Mouse (Mus musculus): ENCODE data around the gene Taldo1.
A peak's percentile ranks its signal among the peaks of the same experiment; 100 is the strongest.
"Not testable (repeated sequence)": the region's sequence is repeated elsewhere in the genome, so short reads cannot be mapped to it uniquely, and the experiment has no call there.

Taldo1 gene

DNA sequence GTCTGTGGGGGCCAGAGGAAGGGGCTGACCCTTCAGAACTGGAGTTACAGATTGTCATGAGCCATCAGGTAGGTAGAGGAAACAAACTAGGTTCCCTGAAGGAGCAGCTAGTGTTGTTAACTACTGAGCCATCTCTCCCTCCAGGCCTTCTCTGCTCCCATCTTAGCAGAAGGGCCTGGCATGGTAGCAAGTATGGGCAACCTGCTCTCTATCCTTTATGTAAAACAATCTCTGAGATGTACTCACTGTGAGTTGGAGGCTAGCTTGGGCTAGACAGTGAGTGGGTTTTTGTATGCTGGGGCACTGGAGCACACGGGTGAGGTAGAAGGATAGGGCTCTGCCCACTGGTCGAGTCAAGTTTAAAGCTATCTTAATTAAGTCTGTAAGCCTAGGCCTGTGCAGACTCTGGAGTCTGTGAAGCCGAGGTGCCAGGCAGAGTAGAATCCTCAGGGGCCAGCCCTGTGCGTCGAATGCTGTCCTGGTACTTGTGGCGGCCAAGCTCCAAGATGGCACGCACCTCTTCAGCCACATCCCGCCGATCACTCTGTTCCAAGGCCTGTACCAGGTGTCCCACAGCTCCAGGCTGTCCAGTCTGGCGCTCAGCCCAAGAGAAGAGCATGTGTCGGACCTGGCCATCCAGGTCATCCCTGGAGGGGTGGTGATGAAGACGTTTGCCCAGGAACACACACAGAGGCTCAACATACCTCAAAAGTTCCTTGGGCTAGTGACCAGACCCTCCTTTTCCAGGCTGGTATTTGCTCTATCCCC lies 46.4 kb downstream of the Taldo1 start:
- no peak for DNase-seq (ENCODE audit: low spot score in 2 of 2)

DNA sequence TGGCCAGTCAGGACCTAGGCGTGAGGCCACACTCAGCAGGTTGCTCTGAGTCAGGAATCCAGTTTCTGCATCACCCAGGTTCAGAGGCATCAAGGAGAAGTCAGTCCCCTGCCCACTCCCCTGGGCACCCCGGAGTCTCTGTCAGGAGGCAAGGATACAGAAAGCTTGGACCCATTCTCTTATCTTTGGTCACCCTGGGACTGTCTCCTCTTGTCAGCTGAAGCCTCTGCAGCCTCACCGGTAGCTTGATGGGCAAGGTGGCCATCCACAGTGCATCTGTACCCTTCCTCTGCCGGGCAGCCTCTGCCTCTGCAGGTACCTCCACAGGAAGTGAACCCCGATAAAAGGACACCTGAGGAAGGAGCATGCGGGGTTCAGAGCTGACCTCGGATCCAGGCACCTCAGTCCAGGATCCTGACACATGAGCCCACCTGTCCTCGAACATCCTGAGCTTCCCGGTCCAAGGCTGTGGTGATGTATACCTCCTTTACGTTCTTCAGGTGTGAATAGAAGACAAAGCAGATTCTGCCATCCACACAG lies 47.2 kb downstream of the Taldo1 start:
- no peak for DNase-seq (ENCODE audit: low spot score in 2 of 2)

DNA sequence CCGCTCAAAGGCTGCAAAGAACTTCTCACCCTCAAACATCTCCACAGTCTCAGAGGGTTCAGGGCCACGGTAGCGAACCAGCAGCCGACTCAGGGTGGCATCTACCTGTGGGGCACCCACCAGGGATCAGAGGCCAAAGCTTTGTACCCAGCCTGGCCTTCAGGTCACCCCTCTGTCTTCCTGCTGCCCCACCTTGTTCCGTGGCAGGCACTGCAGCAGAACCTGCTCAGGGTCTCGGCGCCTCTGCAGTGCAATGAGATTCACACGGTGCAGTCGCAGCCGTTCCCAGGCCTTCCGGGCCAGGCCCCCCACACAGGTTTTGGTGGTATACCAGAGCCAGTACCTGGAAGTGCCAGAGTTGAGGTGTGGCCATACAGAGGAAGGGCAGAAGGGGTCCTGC lies 47.8 kb downstream of the Taldo1 start:
- DNase-seq (ENCODE audit: low spot score in 2 of 2): no peak

DNA sequence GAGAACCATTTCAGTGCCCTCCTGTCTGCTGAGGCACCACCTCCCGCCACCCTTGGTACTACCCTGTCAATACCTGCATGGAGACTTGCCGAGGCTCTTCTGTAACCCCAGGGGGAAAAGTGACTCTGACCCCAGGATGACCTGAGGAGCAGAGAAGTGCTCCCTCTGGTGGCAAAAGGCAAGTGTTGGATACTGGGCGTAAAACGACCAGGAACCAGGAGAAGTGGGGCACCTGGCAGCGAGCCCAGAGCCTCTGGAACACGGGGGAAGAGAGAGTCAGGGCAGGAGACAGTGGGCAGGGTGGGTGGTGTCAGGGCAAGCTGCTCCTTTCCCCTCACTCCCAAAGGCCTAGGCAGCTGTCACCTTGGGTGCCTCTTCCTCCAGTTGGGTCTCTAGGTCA lies 48.6 kb downstream of the Taldo1 start:
- no peak for DNase-seq (ENCODE audit: low spot score in 2 of 2)

DNA sequence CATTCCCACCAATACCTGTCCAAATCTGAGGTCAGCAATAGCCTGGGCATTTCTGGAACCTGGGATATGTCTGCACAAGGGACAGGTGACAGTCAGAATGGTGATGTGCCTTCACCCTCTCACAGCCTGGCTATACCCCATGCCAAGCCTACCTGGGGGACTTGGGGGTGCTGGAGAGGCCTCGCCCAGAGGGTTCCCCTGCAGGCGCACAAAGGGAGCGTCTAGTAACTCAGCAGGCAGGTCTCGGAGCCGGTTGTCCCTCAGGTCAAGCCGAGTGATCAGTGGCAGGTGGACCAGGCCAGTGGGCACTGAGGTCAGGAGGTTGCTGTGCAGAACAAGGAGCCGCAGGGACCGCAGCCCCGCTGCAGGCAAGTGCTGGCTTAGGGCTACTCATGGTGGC lies 49.5 kb downstream of the Taldo1 start:
- no peak for DNase-seq (ENCODE audit: low spot score in 2 of 2)

DNA sequence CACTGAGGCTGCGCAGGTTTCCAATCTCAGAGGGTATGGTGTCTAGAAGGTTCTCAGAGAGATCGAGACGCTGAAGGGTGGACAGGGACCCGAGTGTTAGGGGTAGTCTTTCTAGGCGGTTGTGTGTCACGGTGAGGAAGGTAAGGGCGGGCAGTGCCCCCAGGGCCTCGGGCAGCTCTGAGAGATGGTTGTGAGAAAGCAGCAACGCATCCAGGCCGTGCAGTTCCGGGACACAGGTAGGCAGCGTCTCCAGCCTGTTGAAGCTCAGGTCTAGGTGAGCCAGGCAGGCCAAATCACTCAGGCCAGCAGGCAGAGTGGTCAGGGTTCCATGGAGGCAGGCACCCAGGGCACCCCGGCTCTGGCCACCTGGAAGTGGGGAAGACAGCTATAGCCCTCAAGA lies 50.2 kb downstream of the Taldo1 start:
- no peak for DNase-seq (ENCODE audit: low spot score in 2 of 2)

DNA sequence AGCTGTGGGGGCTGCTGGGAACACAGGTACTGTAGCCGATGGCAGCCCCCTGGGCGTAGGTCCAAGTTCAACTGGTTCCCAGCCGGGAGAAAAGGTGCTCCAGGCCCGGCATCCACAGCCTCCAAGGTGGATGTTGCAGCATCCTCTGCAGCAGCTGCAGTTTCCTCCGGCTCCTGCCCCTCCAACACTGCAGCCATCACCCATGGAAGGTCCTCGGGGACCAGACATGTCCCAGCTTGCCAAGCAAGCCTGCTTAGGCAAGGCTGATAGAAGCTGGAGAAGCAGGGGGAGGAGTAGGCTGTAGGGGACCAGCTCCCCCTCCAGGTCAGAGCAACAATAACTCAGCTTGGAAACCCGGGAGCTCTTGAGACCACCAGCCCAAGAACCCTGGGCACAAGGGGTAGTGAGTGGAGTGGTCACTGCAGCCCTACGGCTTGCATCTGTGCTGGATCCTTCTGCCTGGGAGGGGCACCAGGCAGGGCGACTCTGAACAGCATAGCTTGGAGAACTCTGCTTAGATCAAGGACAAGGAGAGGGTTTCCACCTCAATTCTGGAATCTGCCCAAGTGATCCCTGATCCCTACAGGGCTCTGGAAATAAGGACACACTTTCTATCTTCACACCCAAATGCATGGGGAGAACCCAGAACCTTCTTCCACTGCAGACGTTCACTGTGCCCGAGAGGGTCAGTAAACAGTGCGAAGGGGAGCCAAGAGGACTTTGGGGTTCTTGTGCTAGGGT lies 51.3 kb downstream of the Taldo1 start:
- no peak for DNase-seq (ENCODE audit: low spot score in 2 of 2)

DNA sequence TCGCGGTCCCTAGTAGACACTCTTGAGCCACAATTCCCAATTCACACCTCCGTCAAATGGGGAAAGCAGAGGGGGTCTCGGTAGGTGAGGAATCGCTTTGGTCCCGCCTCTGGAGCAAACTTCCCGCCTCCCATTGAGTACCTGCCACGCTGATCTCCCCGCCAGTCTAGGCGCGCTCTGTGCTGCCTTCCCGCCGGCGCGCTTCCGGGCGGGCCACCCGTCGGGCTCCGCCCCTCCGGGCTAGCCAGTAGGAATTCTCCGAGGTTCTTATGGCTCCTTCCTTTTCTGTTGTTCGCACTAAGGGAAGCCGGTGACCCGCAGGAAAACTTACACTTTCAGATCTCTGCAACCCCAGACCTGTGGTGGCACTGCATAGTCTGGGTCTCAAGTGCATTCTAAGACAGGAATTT lies 51.8 kb downstream of the Taldo1 start, which contains the start of gene Pidd1:
Gene Pidd1, minus strand, starts transcription at position 198 of the 410 bp plus-strand sequence.
- DNase-seq (ENCODE audit: low spot score in 2 of 2): peak in 1 of 2 experiments; percentile 69

DNA sequence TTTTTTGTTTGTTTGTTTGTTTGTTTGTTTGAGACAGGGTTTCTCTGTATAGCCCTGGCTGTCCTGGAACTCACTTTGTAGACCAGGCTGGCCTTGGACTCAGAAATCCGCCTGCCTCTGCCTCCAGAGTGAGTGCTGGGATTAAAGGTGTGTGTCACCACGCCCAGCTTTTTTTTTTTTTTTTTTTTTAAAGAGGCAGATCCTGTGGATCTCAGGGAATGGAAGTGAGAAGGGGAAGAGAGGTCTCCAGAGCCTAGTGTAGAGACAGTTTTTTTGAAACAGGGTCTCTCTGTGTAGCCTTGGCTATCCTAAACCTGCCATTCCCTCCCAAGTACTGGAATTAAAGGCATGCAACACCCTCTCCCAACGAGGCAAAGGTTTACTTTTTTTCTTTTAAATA lies 54.4 kb downstream of the Taldo1 start:
- DNase-seq (ENCODE audit: low spot score in 2 of 2): not testable (repeated sequence)

DNA sequence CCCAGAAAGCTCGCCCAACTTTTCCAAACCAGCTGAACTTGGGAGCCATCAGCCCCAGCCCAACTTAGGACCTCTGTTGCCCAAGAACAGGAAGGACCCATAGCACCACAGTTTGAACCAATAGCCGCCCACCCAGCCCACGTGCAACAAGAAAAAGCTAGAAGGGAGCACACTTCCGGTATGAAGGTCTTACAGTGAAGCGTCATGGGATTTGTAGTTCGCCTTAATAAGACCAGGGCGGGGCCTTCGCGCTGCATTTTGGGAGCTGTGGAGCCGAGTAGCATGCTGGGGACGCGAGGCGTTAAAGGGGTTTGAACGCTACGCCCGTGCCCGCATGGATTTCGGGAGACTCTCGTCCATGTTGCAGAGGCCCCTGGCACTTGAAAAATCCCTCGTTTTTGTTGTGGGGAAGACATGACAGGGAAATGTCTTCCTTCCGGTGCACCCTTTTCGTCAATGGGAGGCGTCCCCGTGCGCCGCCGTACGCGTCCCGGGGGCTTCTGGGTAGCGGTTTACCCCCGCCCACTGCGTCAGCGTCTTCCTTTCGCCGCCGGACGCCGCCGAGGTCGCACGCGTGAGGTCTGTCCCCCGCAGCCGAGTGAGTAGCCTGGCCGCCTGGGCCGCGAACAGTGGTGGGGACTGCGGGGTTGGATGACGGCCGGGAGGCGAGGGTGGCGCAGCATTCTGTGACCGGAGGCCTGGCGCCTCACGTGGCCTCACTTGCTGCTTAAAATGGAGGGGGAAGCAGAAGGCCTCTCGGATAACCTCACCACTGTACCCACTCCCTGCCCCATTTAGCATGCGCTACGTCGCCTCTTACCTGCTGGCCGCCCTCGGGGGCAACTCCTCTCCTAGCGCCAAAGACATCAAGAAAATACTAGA lies 55.4 kb downstream of the Taldo1 start, which contains the start of gene Rplp2:
Gene Rplp2, plus strand, starts transcription at position 261 of the 882 bp plus-strand sequence.
- DNase-seq (ENCODE audit: low spot score in 2 of 2): peak; percentile 90 to 94

DNA sequence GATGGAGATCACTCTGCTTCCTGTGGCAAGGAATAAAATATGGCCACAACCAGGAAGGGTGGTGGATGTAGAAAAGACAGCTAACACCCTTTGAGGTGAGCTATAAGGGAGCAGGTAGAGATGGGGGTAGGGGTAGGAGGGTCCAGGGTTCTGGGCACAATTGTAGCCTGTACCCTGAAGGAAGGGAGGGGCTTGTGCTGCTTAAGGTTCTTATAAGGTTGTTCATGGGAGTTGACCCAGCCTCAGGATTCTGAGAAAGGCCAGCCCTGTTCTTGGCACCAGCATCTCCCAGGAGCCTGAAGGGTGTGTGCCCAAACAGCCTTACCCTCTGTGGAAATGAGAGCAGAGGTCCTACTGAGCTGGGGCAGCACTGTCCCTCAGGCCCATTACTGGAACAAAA lies 59.9 kb downstream of the Taldo1 start:
- DNase-seq (ENCODE audit: low spot score in 2 of 2): no peak
